Mouse (Mus musculus): Measurements from ENCODE around the gene Cnn2.

DNA sequence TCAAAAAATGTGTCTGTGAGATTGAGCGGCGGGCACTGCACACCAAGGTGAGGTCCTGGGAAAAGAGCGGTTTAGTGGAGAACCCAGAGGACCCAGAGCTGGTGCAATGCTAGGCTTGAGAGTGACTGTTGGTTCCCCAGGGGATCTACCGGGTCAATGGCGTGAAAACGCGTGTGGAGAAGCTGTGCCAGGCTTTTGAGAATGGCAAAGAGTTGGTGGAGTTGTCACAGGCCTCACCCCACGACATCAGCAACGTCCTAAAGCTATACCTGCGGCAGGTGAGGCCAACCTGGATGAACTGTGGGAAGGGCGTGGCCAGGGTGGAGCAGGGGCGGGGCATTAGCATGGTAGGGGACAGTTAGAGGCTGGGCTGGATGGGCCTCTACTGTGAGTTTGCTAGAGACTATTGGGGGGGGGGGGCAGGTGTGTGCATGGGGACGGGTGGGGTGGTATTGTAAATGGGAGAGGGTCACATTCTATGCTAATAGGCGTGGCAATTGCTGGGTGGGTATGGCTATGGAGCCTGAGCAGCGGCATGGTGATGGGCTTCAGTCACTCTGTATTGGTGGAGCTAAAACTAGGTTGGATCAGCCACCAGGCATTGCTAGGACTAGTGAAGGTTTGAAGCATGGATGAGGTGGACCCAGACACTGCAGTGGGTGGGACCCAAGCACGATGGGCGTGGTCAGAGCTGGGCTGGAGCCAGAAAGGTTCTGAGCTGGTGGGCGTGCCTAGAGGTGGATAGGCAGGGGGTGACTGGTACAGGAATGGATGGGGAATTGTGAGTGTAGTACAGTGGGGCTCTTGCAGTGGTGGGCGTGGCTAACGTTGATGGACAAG, 39.5 kb downstream of the Cnn2 start:
- no peak for TF ChIP-seq GATA1 (IDR thresholded peaks at IDR 0.05; ENCODE audit: borderline replicate concordance, low read length)
- no peak for TF ChIP-seq FLI1 (IDR thresholded peaks at IDR 0.05; ENCODE audit: low read length)

All from megakaryocyte, embryonic 14.5 days (primary cell).